Mouse (Mus musculus): ENCODE measurements at regions not wholly inside any gene's neighbourhood (a gene's known extent, or its start where the extent isn't known, plus 50 kb on each side); places are given as distances from the start of the nearest gene placed in this dataset.

GRCm38 (mm10) chr13:35517692-35518091, 141.9 kb upstream of the Cdyl start:
- H3K9ac ChIP-seq (ENCODE audit: insufficient read depth, low read depth), result no peak overlapping the region
- no peaks in the 10 kb centered on the region for H3K27me3 ChIP-seq (replicated peaks)
- TF ChIP-seq MYC (IDR thresholded peaks at IDR 0.05; ENCODE audit: low read depth, low read length), result no peak
- TF ChIP-seq ZKSCAN1 (IDR thresholded peaks at IDR 0.05; ENCODE audit: borderline replicate concordance, low read depth, low read length), result no peak
- TF ChIP-seq USF2 (conservative IDR thresholded peaks at IDR 0.05; ENCODE audit: low read depth, low read length), result no peak
- TF ChIP-seq CHD2 (IDR thresholded peaks at IDR 0.05; ENCODE audit: low read length), result no peak
- TF ChIP-seq RCOR1 (conservative IDR thresholded peaks at IDR 0.05; ENCODE audit: low read depth, low read length), result no peak
- no peak for TF ChIP-seq JUN (IDR thresholded peaks at IDR 0.05; ENCODE audit: insufficient read depth, low read depth, low read length)
- TF ChIP-seq EP300 (IDR thresholded peaks at IDR 0.05; ENCODE audit: low read length), result no peak
- TF ChIP-seq MAZ (IDR thresholded peaks at IDR 0.05; ENCODE audit: low read depth, low read length), result no peak
- TF ChIP-seq UBTF (IDR thresholded peaks at IDR 0.05; ENCODE audit: low read depth, low read length), result no peak
- no peak for TF ChIP-seq TCF12 (IDR thresholded peaks at IDR 0.05; ENCODE audit: low read depth, low read length)
- no peak for TF ChIP-seq USF1 (IDR thresholded peaks at IDR 0.05; ENCODE audit: low read depth, low read length)
- no peak for TF ChIP-seq ZMIZ1 (IDR thresholded peaks at IDR 0.05; ENCODE audit: low read depth, low read length)
- no peak for TF ChIP-seq MEF2A (IDR thresholded peaks at IDR 0.05; ENCODE audit: borderline replicate concordance, low read depth, low read length)
- TF ChIP-seq BHLHE40 (IDR thresholded peaks at IDR 0.05; ENCODE audit: low read depth, low read length), result no peak
- no peak for TF ChIP-seq MAX (IDR thresholded peaks at IDR 0.05; ENCODE audit: low read length)
- in situ Hi-C loops (cut with MboI; ENCODE audit: low pct_ligation_motif_present, low pct_unique_long_range_greater_than_20kb, low sequenced_read_pairs), result no loop called here
- no peak for DNase-seq (ENCODE audit: extremely low read depth)
- H3K4me3 ChIP-seq (replicated peaks in 1 of 3; ENCODE audit: low read depth in 2 of 3, low read length in 2 of 3, poor library complexity in 1 of 3), result no peak overlapping the region
- H3K4me1 ChIP-seq (ENCODE audit: control insufficient read depth in 1 of 2, insufficient read depth in 2 of 2), result peaks cover 4 to 22% of the 10 kb centered on the region in 2 experiments
- H3K79me2 ChIP-seq (replicated peaks; ENCODE audit: control insufficient read depth, extremely low read depth, insufficient read depth, poor library complexity, severe bottlenecking), result no peaks in the 10 kb centered on the region
- no peaks in the 10 kb centered on the region for H3K36me3 ChIP-seq (replicated peaks in 1 of 2; ENCODE audit: control insufficient read depth in 1 of 2, insufficient read depth in 1 of 2, low read length in 1 of 2)
- H3K4me2 ChIP-seq (ENCODE audit: insufficient read depth, low read depth, poor library complexity, severe bottlenecking), result no peak overlapping the region
- dilution Hi-C loops (cut with MboI; ENCODE audit: extremely low pct_ligation_motif_present, extremely low pct_unique_long_range_greater_than_20kb, low sequenced_read_pairs), result no loop called here
- no peak overlapping the region for H3K27ac ChIP-seq (ENCODE audit: insufficient read depth, low read depth)
- H3K9me3 ChIP-seq (replicated peaks; ENCODE audit: low read length), result no peaks in the 10 kb centered on the region

GRCm38 (mm10) chr13:35522272-35522671, 137.4 kb upstream of the Cdyl start:
- Histone ChIP-seq H3K79me2 (replicated peaks; ENCODE audit: control insufficient read depth, extremely low read depth, insufficient read depth, poor library complexity, severe bottlenecking) (no peaks in the 10 kb centered on the region), H3K4me2 (ENCODE audit: insufficient read depth, low read depth, poor library complexity, severe bottlenecking) (no peak overlapping the region), H3K27ac (ENCODE audit: insufficient read depth, low read depth) (no peak overlapping the region), H3K9me3 (replicated peaks; ENCODE audit: low read length) (no peaks in the 10 kb centered on the region), H3K27me3 (replicated peaks) (no peaks in the 10 kb centered on the region), H3K4me3 (replicated peaks in 1 of 3; ENCODE audit: low read depth in 2 of 3, low read length in 2 of 3, poor library complexity in 1 of 3) (no peak overlapping the region), H3K9ac (ENCODE audit: insufficient read depth, low read depth) (no peak overlapping the region), H3K4me1 (ENCODE audit: control insufficient read depth in 1 of 2, insufficient read depth in 2 of 2) (no peaks in the 10 kb centered on the region), H3K36me3 (replicated peaks in 1 of 2; ENCODE audit: control insufficient read depth in 1 of 2, insufficient read depth in 1 of 2, low read length in 1 of 2) (no peaks in the 10 kb centered on the region)
- in situ Hi-C loops (cut with MboI; ENCODE audit: low pct_ligation_motif_present, low pct_unique_long_range_greater_than_20kb, low sequenced_read_pairs) (no loop called here), dilution Hi-C loops (cut with MboI; ENCODE audit: extremely low pct_ligation_motif_present, extremely low pct_unique_long_range_greater_than_20kb, low sequenced_read_pairs) (no loop called here)
- TF ChIP-seq RAD21 (IDR thresholded peaks at IDR 0.05; ENCODE audit: low read depth, low read length) (no peak), USF2 (conservative IDR thresholded peaks at IDR 0.05; ENCODE audit: low read depth, low read length) (no peak), UBTF (IDR thresholded peaks at IDR 0.05; ENCODE audit: low read depth, low read length) (no peak), ELF1 (IDR thresholded peaks at IDR 0.05; ENCODE audit: low read depth, low read length) (no peak), HCFC1 (IDR thresholded peaks at IDR 0.05; ENCODE audit: low read depth, low read length) (no peak)
- DNase-seq (ENCODE audit: extremely low read depth), result no peak

Data from CH12.LX (cell line).